Mouse (Mus musculus): ENCODE measurements at regions not wholly inside any gene's neighbourhood (a gene's known extent, or its start where the extent isn't known, plus 50 kb on each side); places are given as distances from the start of the nearest gene placed in this dataset.

DNA sequence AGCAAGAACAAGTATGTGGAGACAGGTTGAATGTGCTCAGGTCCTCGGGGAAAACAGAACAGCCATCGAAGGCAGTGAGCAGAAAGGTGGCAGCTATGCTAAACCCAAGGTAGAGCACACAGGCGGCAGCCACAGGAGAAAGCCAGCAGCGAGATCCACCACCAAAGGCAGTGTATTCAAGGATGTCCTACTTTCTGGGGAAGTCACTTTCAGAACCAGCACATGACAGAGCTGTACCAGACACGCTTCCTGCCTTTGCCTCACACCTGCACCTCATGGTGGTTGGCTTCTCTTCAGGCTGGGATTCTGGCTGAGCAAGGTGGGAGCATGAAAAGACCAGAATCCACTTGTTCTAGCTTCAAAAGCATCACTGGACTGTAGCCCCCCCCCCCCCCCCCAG, 168.0 kb downstream of the Cdh26 start:
- no peak for DNase-seq

DNA sequence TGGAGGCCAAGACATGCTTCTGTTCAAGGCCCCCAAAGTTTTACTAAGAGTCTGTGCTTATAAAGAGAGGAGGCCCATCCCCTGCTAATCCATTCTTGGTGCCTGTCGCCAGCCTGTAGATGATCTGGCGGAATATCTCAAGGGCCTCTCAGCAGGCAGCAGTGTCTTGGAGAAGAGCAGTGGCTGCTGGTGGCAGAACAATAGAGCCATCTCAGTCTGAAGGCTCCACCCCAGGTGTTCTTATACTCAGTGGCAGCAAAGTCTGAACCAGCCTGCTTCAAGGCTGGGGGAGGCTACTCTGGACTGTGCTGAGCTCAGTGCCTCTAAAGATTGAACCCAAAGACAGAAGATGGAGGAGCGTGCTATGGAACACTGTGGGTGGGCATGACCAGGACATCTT, 168.5 kb downstream of the Cdh26 start:
- no peak for DNase-seq

DNA sequence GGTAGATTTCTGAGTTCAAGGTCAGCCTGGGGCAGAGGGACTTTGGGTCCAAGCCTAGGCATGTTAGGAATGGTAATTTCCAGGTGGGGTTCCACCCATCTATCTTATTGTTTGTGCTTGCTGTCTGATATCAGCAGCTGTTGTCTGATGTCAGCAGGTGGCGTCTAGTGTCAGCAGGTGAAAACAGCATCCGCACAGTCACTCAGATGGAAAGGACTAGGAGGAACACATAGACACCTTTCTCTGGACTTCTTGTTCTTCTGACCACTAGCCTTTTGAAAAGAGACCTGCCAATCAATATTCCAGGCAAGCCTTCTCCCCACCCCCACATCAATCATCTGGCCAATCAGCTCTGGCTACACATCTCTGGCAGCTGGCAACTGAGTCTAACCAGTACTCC, 173.1 kb downstream of the Cdh26 start:
- DNase-seq = no peak

DNA sequence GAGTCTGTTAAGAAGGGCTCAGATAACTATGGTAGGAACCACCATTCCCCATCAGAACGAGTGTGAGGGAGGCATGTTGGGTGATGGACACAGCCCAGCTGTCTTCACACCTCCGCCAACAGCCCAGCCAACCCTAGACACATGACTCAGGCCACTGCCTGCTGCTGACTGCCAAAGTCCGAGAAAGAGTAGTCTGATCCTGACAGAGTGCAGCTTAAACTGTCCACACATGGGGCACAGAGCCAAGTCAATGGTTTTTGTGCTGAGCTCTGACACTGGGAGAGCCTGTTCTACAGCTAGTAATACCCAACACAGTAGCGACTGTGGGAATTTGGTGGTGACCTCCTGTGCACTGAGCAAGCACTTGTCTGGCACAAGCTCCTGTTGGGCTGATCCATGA, 176.4 kb downstream of the Cdh26 start:
- peak; percentile 94 for DNase-seq

DNA sequence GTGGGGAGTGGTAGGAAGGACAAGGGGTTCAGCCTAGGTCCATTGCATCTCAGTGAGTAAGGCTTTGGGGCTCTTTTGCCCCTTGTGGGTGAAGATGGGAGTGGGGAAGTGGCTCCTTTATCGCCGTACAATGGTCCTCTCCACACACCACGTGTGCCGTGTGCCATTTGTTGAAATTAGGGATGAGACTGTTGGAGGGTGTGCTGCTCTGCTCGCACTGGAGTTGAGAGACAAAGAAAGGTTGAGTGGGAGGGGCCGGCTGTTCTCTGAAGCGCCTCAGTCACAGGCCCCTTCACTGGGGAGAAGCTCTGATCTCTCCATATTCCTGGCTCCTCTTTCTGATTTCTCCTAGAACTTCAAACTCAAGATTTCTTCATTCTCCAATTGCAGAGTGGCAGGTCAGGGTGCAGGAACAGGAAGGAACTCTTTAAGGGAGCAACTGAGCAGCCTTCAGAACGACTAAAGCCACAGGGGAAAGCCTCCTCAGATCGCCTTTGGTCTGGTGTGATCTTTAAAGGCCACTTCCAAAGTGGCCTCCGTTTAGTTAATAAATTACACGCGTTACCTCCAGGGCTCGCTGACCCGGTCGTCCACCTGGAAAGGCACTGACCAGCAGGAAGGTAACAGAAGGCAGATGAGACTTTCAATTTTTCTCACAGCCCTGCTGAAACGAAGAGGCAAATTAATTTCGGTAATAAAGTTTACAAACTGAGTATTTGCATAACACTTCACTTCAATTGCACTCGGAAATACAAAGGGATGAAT, 180.1 kb downstream of the Cdh26 start:
- peak; percentile 76 for DNase-seq

DNA sequence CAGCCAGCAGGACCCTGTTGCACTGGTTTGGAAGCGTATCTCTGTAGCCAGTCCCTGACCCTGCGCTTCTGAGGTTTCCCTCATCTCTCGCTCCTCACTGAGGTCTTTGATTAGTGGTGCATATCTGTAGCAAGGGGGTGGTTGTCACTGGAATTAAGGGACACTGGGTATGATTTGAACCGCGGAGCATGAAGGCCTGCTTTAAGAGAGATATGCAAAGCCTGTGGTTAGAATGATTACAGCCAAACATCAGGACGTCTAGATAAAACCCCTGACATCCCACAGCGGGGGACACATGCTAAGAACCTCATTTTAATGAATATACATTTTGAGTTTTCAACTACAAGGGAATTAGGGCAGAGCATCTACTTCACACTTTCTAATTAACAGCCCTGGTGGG, 184.4 kb downstream of the Cdh26 start:
- no peak for DNase-seq

DNA sequence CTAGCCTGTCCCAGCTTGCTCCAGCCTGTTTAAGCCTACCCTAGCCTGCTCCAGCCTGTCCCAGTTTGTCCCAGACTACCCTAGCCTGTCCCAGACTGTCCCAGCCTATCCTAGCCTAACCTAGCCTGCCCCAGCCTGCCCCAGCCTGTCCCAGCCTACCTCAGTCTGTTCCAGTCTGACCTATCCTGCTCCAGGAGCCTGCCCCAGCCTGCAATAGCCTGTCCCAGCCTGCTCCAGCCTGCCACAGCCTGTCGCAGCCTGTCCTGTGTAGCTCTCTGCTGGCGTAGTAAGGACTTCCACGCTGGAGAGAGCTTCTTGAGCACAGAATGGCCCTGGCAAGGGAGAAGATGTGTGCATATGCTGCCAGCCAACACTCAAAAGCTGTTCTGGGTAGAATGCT, 192.5 kb downstream of the Cdh26 start:
- DNase-seq = no peak

DNA sequence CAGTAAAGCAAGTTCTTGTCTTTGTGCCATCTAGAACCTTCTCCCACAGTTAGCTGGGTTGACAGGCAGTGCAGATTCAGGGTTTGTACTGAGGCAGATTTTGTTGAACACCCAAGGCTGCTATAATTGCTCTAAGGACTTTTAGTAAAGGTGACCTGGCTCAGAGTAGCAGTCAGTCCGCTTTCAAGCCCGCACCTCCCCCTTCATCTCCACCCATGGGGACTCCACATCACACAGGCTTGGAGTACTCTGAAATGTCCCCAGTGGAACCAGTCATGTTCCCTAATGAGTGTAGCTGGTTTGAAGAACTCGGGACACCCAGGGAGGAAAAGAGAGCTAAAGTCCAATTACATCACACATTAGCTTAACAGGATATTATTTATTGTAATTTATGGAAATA, 194.1 kb downstream of the Cdh26 start:
- DNase-seq = no peak

DNA sequence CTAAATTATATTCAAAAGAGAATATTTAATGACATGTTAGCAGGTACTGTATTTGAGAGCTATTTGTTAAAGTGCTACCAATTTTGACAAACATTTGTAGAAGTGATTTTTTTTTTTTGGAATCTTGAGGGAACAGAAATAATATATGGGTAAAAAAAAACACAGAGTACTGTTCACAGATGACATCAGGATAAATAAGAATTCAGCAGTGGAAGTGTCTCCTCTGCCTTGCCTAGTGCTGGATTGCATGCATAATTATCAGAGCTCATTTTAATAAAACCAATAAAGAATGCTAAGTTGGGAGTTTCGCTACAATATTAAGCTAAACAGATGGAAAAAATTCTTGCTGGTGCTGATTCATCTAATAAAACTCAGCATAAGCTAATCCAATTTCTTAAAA, 194.6 kb downstream of the Cdh26 start:
- no peak for DNase-seq

DNA sequence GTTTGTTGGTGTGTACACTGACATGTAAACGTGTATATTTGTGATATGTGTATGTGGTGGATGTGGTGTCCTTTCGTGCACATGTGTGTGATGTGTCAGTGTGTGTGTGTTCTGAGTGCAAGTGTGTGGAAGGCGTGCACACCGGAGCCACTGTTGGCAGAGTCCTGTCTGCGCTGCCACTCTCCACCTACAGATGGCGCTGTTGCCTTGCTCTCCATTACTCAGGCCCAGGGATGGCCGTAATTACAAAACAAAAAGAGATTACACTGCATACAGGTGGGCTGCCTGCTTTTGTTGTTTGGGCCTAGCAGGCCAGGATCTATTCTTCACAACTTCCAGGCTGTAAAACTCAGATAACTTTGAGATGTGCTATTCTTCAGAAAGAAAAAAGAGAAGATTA, 199.4 kb downstream of the Cdh26 start:
- peak; percentile 44 for DNase-seq

DNA sequence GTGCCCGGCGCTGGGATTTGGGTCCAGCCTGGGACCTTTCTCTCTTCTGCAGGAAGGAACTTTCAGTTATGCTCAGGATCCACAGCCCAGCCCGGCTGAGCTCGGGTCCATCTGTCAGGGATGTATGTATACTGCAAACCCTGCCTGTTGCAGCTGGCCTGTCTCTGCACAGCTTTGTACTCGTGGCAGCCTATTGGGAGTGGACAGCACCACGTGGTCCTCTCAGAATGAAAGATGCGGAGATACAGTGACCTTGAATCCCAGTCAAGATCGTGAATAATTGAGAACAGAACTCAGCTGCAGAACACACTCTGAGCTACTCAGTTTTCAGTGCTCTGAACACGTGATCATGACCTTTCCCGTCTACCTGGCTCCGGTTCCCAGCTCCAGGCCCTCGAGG, 200.2 kb downstream of the Cdh26 start:
- no peak for DNase-seq

DNA sequence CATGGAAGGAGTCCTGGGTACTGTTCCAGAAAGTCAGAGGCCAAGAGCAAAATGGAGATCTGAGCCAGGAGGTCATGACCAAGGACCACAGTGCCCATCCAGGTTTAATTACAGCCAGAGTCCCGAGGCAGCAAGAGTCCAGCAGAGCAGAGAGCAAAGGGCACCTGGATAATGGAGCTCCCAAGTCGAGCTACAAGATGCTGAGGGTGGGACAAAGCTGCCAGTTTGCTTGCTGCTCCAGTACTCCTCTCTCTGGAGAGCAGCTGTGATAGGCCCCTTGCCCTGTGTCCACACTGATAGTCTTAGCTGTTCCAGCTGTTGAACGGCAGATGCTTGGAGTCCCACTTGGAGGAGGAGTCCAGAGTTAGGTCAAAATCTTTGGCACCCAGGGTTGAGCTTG, 201.0 kb downstream of the Cdh26 start:
- DNase-seq = peak; percentile 79

DNA sequence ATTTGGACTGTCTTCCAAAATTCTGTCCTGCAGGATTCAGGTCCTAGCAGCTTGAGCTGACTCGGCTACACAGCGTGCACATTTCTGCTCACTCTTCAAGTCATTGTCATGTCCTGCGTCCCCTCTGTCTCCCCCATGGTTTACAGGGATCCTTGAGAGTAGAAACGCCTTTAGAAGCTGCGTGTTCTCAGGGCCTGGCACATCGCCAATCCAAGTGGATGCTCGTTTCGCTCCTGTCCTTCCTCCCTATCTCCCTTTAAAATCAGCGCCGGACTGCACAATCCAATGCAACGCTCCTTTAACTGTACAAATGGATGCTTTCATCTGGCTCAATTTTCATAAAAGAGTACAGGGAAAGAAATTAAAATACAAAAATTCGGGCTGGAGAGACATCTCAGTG, 201.6 kb downstream of the Cdh26 start:
- no peak for DNase-seq

DNA sequence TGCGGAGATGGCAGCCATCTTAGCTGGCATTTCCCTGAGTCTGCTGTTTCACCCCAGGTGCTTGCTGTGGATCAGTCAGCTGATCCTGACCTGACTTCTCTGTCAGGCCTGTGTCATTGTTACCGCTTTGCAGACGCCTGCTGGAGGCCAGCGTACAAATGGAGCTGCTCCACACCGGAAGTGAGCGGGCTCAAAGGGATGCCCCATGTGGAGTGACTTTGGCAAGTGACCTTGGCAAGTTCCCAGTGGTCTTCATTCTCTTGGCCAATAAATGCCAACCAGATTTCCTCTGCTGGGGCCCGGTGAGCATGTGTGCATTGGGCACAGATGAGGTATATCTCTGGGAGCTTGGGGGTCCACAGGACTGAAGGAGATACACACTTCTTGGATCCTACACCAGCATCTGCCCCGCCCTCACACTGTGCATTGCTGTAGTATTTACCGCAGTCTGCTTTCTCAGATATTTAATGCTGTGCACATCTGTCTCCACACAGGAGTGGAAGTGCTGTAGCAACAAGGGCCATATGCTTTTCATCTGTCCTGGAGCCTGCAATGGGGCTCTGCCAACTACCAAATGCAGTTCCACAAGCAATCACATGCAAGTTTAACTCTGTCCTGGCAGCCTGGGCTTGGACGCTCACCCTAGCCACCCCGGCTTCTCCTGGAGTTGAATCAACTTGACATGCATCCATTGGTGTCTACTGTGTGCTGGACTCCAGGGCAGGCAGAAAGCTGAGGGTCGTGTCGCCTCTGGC, 202.7 kb downstream of the Cdh26 start:
- DNase-seq = no peak

DNA sequence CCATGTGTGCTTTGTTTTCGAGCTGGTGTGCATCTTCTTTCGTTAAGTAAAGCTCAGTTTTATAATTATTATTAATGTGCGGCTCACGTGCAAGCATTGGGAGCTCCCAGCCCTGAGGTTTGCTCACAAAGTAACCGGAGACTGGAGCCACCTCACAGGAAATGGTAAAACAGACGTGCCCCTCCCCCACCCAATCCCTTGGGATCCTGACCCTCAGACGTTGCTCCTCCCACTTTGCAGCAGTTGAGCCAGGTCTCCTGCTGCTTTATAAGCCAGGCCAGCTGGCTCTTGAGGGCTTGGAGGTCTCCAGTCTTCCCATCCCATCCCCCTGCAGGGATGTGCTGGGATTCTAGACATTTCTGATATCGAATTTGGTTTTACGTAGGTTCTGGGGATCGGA, 203.8 kb downstream of the Cdh26 start:
- DNase-seq = no peak

DNA sequence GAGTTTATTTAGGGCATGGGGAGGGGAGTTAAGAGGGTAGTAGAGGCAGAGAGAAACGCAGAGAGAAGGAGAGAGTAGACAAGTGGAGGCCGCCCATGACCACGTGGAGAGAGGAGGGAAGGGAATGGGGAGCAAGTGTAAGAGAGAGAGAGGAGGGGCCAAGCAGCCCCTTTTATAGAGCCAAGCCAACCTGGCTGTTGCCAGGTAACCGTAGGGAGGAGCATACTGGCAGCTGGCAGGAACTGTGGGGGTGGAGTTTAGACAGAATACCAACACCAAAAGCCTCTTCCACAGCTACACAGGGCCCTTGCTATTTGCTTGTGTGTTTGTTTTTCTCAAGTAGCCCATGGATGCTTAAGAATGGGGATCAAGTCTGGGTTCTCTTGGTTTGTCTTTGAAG, 205.4 kb downstream of the Cdh26 start:
- DNase-seq = no peak

DNA sequence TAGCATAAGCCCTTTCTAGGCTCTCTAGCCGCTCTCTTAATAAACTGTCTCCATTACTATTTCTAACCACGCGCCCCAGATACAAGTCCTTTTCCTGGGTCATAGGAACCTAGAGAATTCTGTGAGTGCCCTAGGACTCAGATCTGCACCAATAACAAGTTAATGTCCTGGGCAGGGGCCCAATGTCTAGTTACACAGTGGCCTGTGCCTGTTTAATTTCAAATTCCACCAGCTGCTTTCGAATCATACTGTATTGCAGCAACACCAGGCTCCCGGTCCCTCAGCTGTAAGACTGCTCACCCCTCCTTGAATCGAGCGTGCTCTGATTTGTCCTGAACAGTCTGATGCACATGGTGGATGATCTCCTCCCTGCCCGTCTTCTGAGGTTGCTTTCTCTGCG, 206.6 kb downstream of the Cdh26 start:
- peak; percentile 71 for DNase-seq

DNA sequence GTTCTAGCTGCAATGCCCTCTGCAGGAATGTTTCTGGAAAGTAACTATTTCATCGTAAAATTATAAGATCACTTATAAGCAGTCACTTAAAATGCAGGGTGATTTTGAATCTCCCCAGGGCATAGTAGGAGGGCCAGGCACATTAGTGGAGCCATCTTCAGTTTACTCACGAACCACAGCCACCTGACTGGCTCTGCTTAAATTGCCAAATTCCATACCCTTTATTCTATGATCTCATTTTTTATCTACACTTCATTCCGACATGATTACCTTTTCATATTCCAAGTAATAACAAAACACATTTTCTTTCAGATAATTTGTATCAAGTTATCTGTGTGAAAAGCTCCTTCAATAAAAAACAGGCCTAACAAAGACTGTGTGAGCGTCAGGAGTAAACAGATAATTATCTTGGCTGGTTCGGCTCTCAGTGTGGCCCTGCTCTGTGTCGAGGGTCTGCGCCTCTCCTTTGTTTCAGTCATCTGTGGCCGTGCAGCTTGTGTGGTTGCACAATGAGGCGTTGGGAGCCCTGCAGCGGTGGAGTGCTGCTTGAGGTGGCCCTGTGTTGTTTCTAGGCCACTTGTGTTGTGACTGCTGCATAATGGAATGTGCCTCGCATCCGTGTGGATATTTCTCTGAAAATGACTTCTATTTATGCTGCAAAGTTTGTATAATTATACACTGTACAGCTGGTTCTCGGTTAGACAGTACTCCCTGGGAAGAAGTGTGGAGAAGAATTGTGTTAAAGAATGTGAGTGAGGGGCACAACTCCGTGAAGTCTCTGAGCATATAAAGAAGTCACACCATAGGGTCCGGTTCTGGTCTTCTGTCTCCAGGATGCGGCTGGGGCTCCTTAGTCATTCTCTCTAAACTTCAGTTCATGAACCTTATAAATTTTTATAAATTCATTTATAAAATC, 212.1 kb downstream of the Cdh26 start:
- DNase-seq = no peak

DNA sequence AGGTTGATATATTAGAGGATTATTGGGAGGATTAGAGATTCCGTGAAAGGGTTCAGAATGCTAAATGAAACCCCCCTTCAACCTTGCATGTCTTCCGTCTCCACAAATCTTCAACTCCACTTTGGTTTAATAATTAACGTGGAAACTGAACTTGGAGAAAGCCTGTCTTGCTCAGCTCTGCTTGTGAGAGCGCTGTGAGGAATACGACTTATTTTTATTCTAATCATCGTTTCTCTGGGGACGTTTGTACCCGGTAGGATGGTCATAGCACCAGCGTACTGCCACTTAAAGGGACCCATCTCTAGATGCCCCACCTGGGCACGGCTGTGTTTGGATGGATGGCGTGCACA, 212.7 kb downstream of the Cdh26 start:
- DNase-seq = no peak

DNA sequence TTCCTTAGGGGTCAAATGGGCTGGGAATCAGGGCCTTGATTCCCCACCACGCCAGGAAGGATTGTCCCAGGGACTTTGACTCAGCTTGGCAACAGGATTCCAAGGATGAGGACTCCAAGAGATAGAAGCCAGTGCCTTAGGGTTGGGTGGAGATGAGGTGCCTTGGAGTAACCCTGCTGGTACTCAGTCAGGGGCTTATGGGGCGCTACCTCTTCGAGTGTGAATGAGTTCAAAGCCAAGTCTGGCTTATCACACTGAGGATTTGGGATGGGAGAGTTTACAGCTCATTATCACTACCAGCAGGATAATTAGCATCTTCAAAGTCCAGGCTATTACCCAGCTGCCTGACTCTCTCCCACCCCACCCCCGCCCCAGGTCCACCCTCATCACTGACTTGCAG, 213.5 kb downstream of the Cdh26 start:
- DNase-seq = no peak

DNA sequence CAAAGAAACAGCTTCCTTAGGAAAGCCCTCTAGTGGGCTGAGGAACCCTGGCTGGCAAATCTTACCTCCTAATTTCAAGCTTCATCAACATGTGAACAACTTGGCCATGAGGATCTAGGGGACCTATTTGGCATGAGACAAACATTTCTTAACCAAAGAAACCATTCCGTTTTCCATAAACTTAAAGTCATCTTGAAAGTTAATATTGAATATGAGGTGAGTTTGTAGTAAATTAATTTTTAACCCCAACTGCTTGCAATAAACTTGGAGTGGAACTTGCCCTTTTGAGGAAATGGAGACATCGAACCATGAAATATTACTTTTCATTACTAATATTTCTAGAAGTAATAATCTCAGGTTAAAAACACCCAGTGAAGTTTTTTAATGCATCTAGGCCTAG, 229.7 kb downstream of the Cdh26 start:
- DNase-seq = no peak

DNA sequence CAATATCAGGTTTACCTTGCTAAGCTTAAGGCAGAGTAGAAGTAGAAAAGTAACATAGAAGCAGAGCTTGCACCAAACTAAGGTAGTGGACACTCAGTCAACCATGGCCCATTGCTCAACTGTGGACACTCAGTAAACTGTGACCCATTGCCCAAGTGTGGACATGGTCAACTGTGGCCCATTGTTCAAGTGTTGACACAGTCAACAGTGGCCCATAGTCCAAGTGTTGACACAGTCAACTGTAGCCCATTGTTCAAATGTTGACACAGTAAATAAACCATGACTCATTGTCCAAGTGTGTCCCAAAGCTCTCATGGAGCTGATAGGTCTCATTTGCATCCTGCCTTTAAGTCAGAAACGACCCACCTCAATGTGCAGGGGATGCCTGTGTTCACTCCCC, 232.1 kb downstream of the Cdh26 start:
- peak; percentile 14 for DNase-seq

DNA sequence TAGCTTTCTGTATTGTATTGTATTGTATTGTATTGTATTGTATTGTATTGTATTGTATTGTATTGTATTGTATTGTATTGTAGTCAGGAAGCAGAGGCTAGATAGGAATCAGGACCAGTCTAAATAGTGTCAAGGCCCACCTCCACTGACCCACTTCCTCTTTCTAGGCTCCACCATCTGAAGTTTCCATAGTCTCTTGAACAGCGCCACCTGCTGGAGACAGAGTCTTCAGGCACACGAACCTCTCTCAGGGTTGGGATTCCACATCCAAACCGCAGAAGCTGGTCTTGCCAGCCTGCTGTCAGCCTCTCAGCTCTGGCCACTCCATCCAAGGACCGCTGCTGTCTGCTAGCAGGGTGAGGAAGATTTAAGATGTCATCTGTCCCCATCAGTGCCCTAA, 234.6 kb downstream of the Cdh26 start:
- DNase-seq = peak; percentile 14

DNA sequence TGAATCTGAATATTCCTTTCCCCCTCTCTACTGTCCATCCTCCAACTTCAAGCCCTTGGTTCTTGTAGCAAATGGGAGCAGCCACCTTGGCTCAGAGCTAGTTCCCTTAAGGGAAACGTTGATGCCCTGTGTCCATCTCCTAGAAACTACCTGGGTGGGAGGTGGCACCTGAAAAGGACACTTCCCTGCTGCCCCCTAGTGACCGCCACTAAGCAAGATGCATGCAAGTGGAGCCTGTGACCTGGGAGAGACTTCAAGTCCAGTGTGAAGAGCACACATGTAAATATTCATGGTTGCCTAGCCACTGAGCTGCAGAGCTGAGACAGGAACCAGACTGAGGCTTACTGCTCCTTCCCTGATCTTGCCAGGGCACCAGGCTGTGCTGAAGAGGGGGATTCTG, 238.1 kb downstream of the Cdh26 start:
- peak; percentile 34 for DNase-seq

All from kidney, adult 11 months (tissue).